Mouse (Mus musculus): Measurements from ENCODE around the gene Ccdc71. TPM values are rescaled to one million over a fixed set of nuclear protein-coding genes. Genes with fewer than 3 reads are reported as not detected.

Gene Ccdc71
- total RNA-seq, 2 experiments from 2014 or later, result 15.6 to 17.5 TPM

Other genes with a start within 250 kb of the Ccdc71 start
- 100 to 1,000 TPM; 232 to 238 TPM for gene Dag1, start 196.6 kb upstream of the Ccdc71 start, total RNA-seq (2021)
- 1 to 10 TPM; 9.3 to 9.8 TPM for gene Nicn1, start 170.1 kb upstream of the Ccdc71 start, total RNA-seq (2021)
- 1 to 10 TPM in 1 of 2 experiments, under 1 TPM in 1; 0.76 to 1.3 TPM for gene Amt, start 163.7 kb upstream of the Ccdc71 start, total RNA-seq (2021)
- gene Rhoa, start 154.4 kb upstream of the Ccdc71 start, total RNA-seq (2021), result 100 to 1,000 TPM; 159 to 177 TPM
- gene Tcta, start 154.4 kb upstream of the Ccdc71 start, total RNA-seq (2021), result 10 to 100 TPM; 24.7 to 26.9 TPM
- gene Gpx1, start 121.6 kb upstream of the Ccdc71 start, total RNA-seq (2021), result 10 to 100 TPM; 86.5 to 98.0 TPM
- gene Usp4, start 112.7 kb upstream of the Ccdc71 start, total RNA-seq (2021), result 10 to 100 TPM; 56.6 to 62.4 TPM
- under 1 TPM; 0.31 to 0.42 TPM for gene 1700102P08Rik, start 67.7 kb upstream of the Ccdc71 start, total RNA-seq (2021)
- under 1 TPM in 1 of 2 experiments, not detected in 1; 0.16 TPM for gene Ccdc36, start 32.0 kb upstream of the Ccdc71 start, total RNA-seq (2021)
- gene BC048562, start 24.0 kb upstream of the Ccdc71 start, total RNA-seq (2021), result not detected
- 1 to 10 TPM; 4.1 to 4.6 TPM for gene Klhdc8b, start 1.1 kb downstream of the Ccdc71 start, total RNA-seq (2021)
- 100 to 1,000 TPM; 118 to 125 TPM for gene Lamb2, start 19.2 kb downstream of the Ccdc71 start, total RNA-seq (2021)
- gene Usp19, start 30.1 kb downstream of the Ccdc71 start, total RNA-seq (2021), result 10 to 100 TPM; 85.9 to 92.0 TPM
- 10 to 100 TPM; 65.9 to 72.6 TPM for gene Qars, start 47.2 kb downstream of the Ccdc71 start, total RNA-seq (2021)
- 10 to 100 TPM; 58.8 to 59.5 TPM for gene Qrich1, start 56.3 kb downstream of the Ccdc71 start, total RNA-seq (2021)
- gene Impdh2, start 99.8 kb downstream of the Ccdc71 start, total RNA-seq (2021), result 10 to 100 TPM; 50.6 to 55.4 TPM
- 10 to 100 TPM; 30.0 to 32.9 TPM for gene Ndufaf3, start 106.9 kb downstream of the Ccdc71 start, total RNA-seq (2021)
- gene Dalrd3, start 109.4 kb downstream of the Ccdc71 start, total RNA-seq (2021), result 1 to 10 TPM; 7.0 to 7.9 TPM
- gene Wdr6, start 118.2 kb downstream of the Ccdc71 start, total RNA-seq (2021), result 10 to 100 TPM in 1 of 2 experiments, 1 to 10 TPM in 1; 6.9 to 10.4 TPM
- gene P4htm, start 137.1 kb downstream of the Ccdc71 start, total RNA-seq (2021), result 1 to 10 TPM; 4.0 to 4.1 TPM
- 10 to 100 TPM; 49.0 to 53.4 TPM for gene Arih2, start 188.9 kb downstream of the Ccdc71 start, total RNA-seq (2021)
- 10 to 100 TPM; 59.0 to 84.8 TPM for gene Slc25a20, start 201.6 kb downstream of the Ccdc71 start, total RNA-seq (2021)
- gene Prkar2a, start 228.8 kb downstream of the Ccdc71 start, total RNA-seq (2021), result 100 to 1,000 TPM in 1 of 2 experiments, 10 to 100 TPM in 1; 92.4 to 112 TPM